Mouse (Mus musculus) lung, adult 2 months (tissue): ENCODE results near the gene Tle6.

ENCODE experiments used
- CTCF ChIP-seq: fragments of 200-500 bp; IDR thresholded peaks from 2 replicates; pipeline ENCODE4 v1.5.1; 2011; ENCODE audit warnings: mild to moderate bottlenecking, low read length, control low read depth; ENCODE audit not compliant: insufficient read depth
- POLR2A ChIP-seq: fragments of 200-500 bp; IDR thresholded peaks from 2 replicates; pipeline ENCODE4 v1.6.1; 2011; ENCODE audit warnings: low read depth, mild to moderate bottlenecking, control low read depth, low read length, borderline replicate concordance; ENCODE audit errors: extremely low read depth

GRCm38 (mm10) chr10:81596611-81597010, 4.3 kb downstream of the Tle6 start:
- TF ChIP-seq CTCF (no peak), POLR2A (no peak)
